Mouse (Mus musculus) MEL (cell line): ENCODE measurements around the gene Taf6l. TPM values are rescaled to one million over a fixed set of nuclear protein-coding genes. Genes with fewer than 3 reads are reported as not detected.

ENCODE experiments used
- DNase-seq: peaks from one replicate; pipeline ENCODE4 v3.0.0; 2011; ENCODE audit warnings: low read depth, low spot score
- H3K27ac ChIP-seq: 2 replicates; pipeline ENCODE4 v1.5.1; 2012; ENCODE audit warnings: low read depth, mild to moderate bottlenecking, control low read depth, low read length, moderate library complexity; ENCODE audit not compliant: control insufficient read depth
- H3K27me3 ChIP-seq, 2 experiments: fragments of 150-350 bp in 1 of 2; sonication (generic) in 1 of 2; 2 replicates each; pipeline ENCODE4 v1.6.1; 2012; ENCODE audit warnings: low read length in 2 of 2, mild to moderate bottlenecking in 2 of 2, improper control_type of control experiment in 1 of 2, moderate library complexity in 1 of 2; ENCODE audit not compliant: insufficient read depth in 2 of 2, control insufficient read depth in 1 of 2
- H3K36me3 ChIP-seq, 2 experiments: 2 replicates each; pipeline ENCODE4 v1.6.1; 2012 to 2014; ENCODE audit warnings: low read length in 2 of 2, improper control_type of control experiment in 1 of 2, inconsistent platforms in 1 of 2, mild to moderate bottlenecking in 1 of 2; ENCODE audit not compliant: insufficient read depth in 2 of 2, control insufficient read depth in 1 of 2
- H3K4me1 ChIP-seq, 2 experiments: fragments of 150-350 bp in 1 of 2; sonication (generic) in 1 of 2; 2 replicates each; pipeline ENCODE4 v1.6.1; 2012; ENCODE audit warnings: low read length in 2 of 2, improper control_type of control experiment in 1 of 2, mild to moderate bottlenecking in 1 of 2; ENCODE audit not compliant: insufficient read depth in 2 of 2, control insufficient read depth in 1 of 2
- H3K4me3 ChIP-seq, 2 experiments: fragments of 150-350 bp in 1 of 2; sonication (generic) in 1 of 2; 2 replicates each; pipeline ENCODE4 v1.5.1; 2012; ENCODE audit warnings: low read depth in 2 of 2, low read length in 2 of 2, mild to moderate bottlenecking in 2 of 2, moderate library complexity in 2 of 2, control low read depth in 1 of 2, improper control_type of control experiment in 1 of 2; ENCODE audit not compliant: control insufficient read depth in 1 of 2, insufficient read depth in 1 of 2
- H3K79me2 ChIP-seq: 2 replicates; pipeline ENCODE4 v1.6.1; 2012; ENCODE audit warnings: mild to moderate bottlenecking, low read length, moderate library complexity; ENCODE audit not compliant: control insufficient read depth, poor library complexity, insufficient read depth
- H3K9ac ChIP-seq: 2 replicates; pipeline ENCODE4 v1.6.1; 2012; ENCODE audit warnings: low read depth, mild to moderate bottlenecking, control low read depth, low read length, moderate library complexity; ENCODE audit not compliant: control insufficient read depth, poor library complexity, severe bottlenecking
- H3K9me3 ChIP-seq: fragments of 150-350 bp; sonication (generic); replicated peaks from 2 replicates; pipeline ENCODE4 v1.6.1; 2012; ENCODE audit warnings: mild to moderate bottlenecking, low read length, improper control_type of control experiment, moderate library complexity; ENCODE audit not compliant: insufficient read depth
- BHLHE40 ChIP-seq: IDR thresholded peaks from 2 replicates; pipeline ENCODE4 v1.6.1; 2012; ENCODE audit warnings: low read depth, mild to moderate bottlenecking, inconsistent platforms, low read length, improper control_type of control experiment, borderline replicate concordance
- CHD1 ChIP-seq: IDR thresholded peaks from 2 replicates; pipeline ENCODE4 v1.6.1; 2012; ENCODE audit warnings: low read depth, mild to moderate bottlenecking, inconsistent platforms, low read length, improper control_type of control experiment
- ELF1 ChIP-seq: IDR thresholded peaks from 2 replicates; pipeline ENCODE4 v1.6.1; 2014; ENCODE audit warnings: low read depth, mild to moderate bottlenecking, inconsistent platforms, low read length, improper control_type of control experiment, moderate library complexity
- EP300 ChIP-seq, 2 experiments: IDR thresholded peaks; 2 replicates each; pipeline ENCODE4 v1.6.1; 2011; ENCODE audit warnings: improper control_type of control experiment in 2 of 2, low read length in 2 of 2, low read depth in 1 of 2, mild to moderate bottlenecking in 1 of 2
- ETS1 ChIP-seq: IDR thresholded peaks from 2 replicates; pipeline ENCODE4 v1.6.1; 2012; ENCODE audit warnings: low read depth, mild to moderate bottlenecking, inconsistent platforms, low read length, improper control_type of control experiment, moderate library complexity
- MAFK ChIP-seq: IDR thresholded peaks from 2 replicates; pipeline ENCODE4 v1.6.1; 2011; ENCODE audit warnings: low read depth, mild to moderate bottlenecking, low read length, improper control_type of control experiment, borderline replicate concordance
- MAZ ChIP-seq: IDR thresholded peaks from 2 replicates; pipeline ENCODE4 v1.6.1; 2012; ENCODE audit warnings: low read depth, mild to moderate bottlenecking, inconsistent platforms, low read length, improper control_type of control experiment
- MYB ChIP-seq: IDR thresholded peaks from 2 replicates; pipeline ENCODE4 v1.6.1; 2011; ENCODE audit warnings: mild to moderate bottlenecking, low read depth, low read length, improper control_type of control experiment
- NELFE ChIP-seq: IDR thresholded peaks from 2 replicates; pipeline ENCODE4 v1.6.1; 2011; ENCODE audit warnings: low read depth, low read length, improper control_type of control experiment
- POLR2AphosphoS2 ChIP-seq: IDR thresholded peaks from 2 replicates; pipeline ENCODE4 v1.6.1; 2011; ENCODE audit warnings: low read length, improper control_type of control experiment
- RCOR1 ChIP-seq: IDR thresholded peaks from 2 replicates; pipeline ENCODE4 v1.6.1; 2012; ENCODE audit warnings: low read depth, mild to moderate bottlenecking, inconsistent platforms, low read length, improper control_type of control experiment
- USF2 ChIP-seq, 2 experiments: IDR thresholded peaks; 2 replicates each; pipeline ENCODE4 v1.6.1; 2011 to 2012; ENCODE audit warnings: improper control_type of control experiment in 2 of 2, low read length in 2 of 2, borderline replicate concordance in 1 of 2, inconsistent platforms in 1 of 2, low read depth in 1 of 2, mild to moderate bottlenecking in 1 of 2; ENCODE audit not compliant: insufficient read depth in 1 of 2
- ZC3H11A ChIP-seq: IDR thresholded peaks from 2 replicates; pipeline ENCODE4 v1.6.1; 2012; ENCODE audit warnings: low read depth, mild to moderate bottlenecking, inconsistent platforms, low read length, improper control_type of control experiment
- ZMIZ1 ChIP-seq: IDR thresholded peaks from 2 replicates; pipeline ENCODE4 v1.6.1; 2012; ENCODE audit warnings: low read depth, mild to moderate bottlenecking, inconsistent platforms, low read length, improper control_type of control experiment, moderate library complexity
- ZNF384 ChIP-seq: IDR thresholded peaks from 2 replicates; pipeline ENCODE4 v1.6.1; 2012; ENCODE audit warnings: low read depth, mild to moderate bottlenecking, inconsistent platforms, low read length, improper control_type of control experiment
- polyA plus RNA-seq, 2 experiments: library from polyadenylated mRNA; stranded (reverse) in 1 of 2; unstranded in 1 of 2; fragments of >175 nt in 1 of 2; fragments of >200 nt in 1 of 2; gene quantifications; 2 replicates each; pipeline versions ENCODE4 v1.2.1 to v1.2.4; 2012; ENCODE audit warnings: low replicate concordance in 2 of 2, low read depth in 1 of 2; ENCODE audit not compliant: insufficient read length in 2 of 2, insufficient read depth in 1 of 2, missing spikeins in 1 of 2
- total RNA-seq: library from RNA; depleted of rRNA; stranded (reverse); fragments of 300-350 nt; gene quantifications from 2 replicates; pipeline ENCODE4 v1.2.3, GENCODE M21; 2012

The Taf6l gene
- total and polyA plus RNA-seq, 3 experiments: 18.3 to 25.5 TPM; not detected in 1

- peak; percentile 95 for TF ChIP-seq ZNF384
- no peak for TF ChIP-seq USF2 (IDR thresholded peaks at IDR 0.05; ENCODE audit: borderline replicate concordance in 1 of 2, insufficient read depth in 1 of 2, low read depth in 1 of 2, low read length in 2 of 2)
- no peak for TF ChIP-seq ZC3H11A
- TF ChIP-seq RCOR1: no peak
- TF ChIP-seq MYB: 0 out of 2 replicates have a peak, but pooled peaks have one; percentile 11
- no peak; the same call in 1 of the 2 replicates for TF ChIP-seq CHD1
- TF ChIP-seq NELFE: peak; percentile 83
- no peak for TF ChIP-seq MAFK
- TF ChIP-seq ETS1: peak; percentile 44
These were observed 32.8 kb upstream of the Taf6l start, which contains the start of gene Ttc9c (continued) for GRCm38 (mm10) chr19:8818801-8819595.

GRCm38 (mm10) chr19:8818301-8818798 lies 32.1 kb upstream of the Taf6l start:
- DNase-seq: peak; percentile 54
- Histone ChIP-seq H3K9ac (peak overlapping the region; percentile 88), H3K4me3 (peak overlapping the region; percentile 78), H3K27ac (peak overlapping the region; percentile 98), H3K79me2 (peaks cover 51% of the 10 kb centered on the region)
- TF ChIP-seq BHLHE40 (no peak), ELF1 (no peak), ZC3H11A (no peak), ZMIZ1 (peak; percentile 23; the same call in 1 of the 2 replicates)
- TF ChIP-seq, all 39 proteins: peak for 1
- Histone ChIP-seq H3K36me3 (peaks cover 7 to 31% of the 10 kb centered on the region in 2 experiments), H3K4me1 (peaks cover 5 to 11% of the 10 kb centered on the region in 2 experiments; a peak in 3 of 4 replicates), H3K9me3 (no peaks in the 10 kb centered on the region), H3K27me3 (no peaks in the 10 kb centered on the region)

- no peak overlapping the region for H3K27ac ChIP-seq
- H3K4me1 ChIP-seq: peaks cover 3 to 11% of the 10 kb centered on the region in 2 experiments; a peak in 3 of 4 replicates
- no peak for DNase-seq
- TF ChIP-seq EP300 (IDR thresholded peaks at IDR 0.05; ENCODE audit: low read depth in 1 of 2, low read length in 2 of 2): no peak
- no peak for TF ChIP-seq MAZ
- no peak for TF ChIP-seq POLR2AphosphoS2
- TF ChIP-seq, all 39 proteins: peak for 0
- Histone ChIP-seq H3K79me2 (peaks cover 39% of the 10 kb centered on the region), H3K4me3 (peak overlapping the region in 1 of 2 experiments; percentile 8; a peak in 1 of 4 replicates), H3K36me3 (peaks cover 11 to 19% of the 10 kb centered on the region in 2 experiments; a peak in 3 of 4 replicates), H3K9me3 (no peaks in the 10 kb centered on the region), H3K9ac (peak overlapping the region; percentile 21), H3K27me3 (no peaks in the 10 kb centered on the region)
These were observed 30.8 kb upstream of the Taf6l start for GRCm38 (mm10) chr19:8817001-8817400.
